Mouse (Mus musculus): ENCODE measurements at regions not wholly inside any gene's neighbourhood (a gene's known extent, or its start where the extent isn't known, plus 50 kb on each side); places are given as distances from the start of the nearest gene placed in this dataset.

GRCm38 (mm10) chr13:54285968-54286367, 85.2 kb upstream of the Cplx2 start:
- Histone ChIP-seq H3K9ac (no peak overlapping the region), H3K4me1 (ENCODE audit: insufficient read depth) (peaks cover 2% of the 10 kb centered on the region; the same call in 1 of the 2 replicates), H3K9me3 (ENCODE audit: low read depth, low read length) (no peaks in the 10 kb centered on the region), H3K27ac (ENCODE audit: low read depth) (no peak overlapping the region), H3K4me3 (ENCODE audit: low read depth, low read length) (no peak overlapping the region), H3K27me3 (ENCODE audit: insufficient read depth, low read length) (no peaks in the 10 kb centered on the region), H3K4me2 (no peak overlapping the region), H3K36me3 (ENCODE audit: insufficient read depth) (no peaks in the 10 kb centered on the region)
- ATAC-seq (ENCODE audit: insufficient read depth) (no peak), DNase-seq (no peak)
- WGBS: 83% methylated on average over 10 of the region's 10 CpGs
- TF ChIP-seq CTCF (IDR thresholded peaks at IDR 0.05; ENCODE audit: low read depth): no peak

- TF ChIP-seq CTCF (IDR thresholded peaks at IDR 0.05; ENCODE audit: low read depth): no peak
- Histone ChIP-seq H3K27ac (ENCODE audit: low read depth) (no peak overlapping the region), H3K36me3 (ENCODE audit: insufficient read depth) (no peaks in the 10 kb centered on the region), H3K4me3 (ENCODE audit: low read depth, low read length) (no peak overlapping the region), H3K27me3 (ENCODE audit: insufficient read depth, low read length) (no peaks in the 10 kb centered on the region), H3K9ac (no peak overlapping the region), H3K4me1 (ENCODE audit: insufficient read depth) (peaks cover 2% of the 10 kb centered on the region; the same call in 1 of the 2 replicates), H3K4me2 (no peak overlapping the region), H3K9me3 (ENCODE audit: low read depth, low read length) (no peaks in the 10 kb centered on the region)
- 83% methylated on average over 11 of the region's 11 CpGs for WGBS
- DNase-seq (no peak), ATAC-seq (ENCODE audit: insufficient read depth) (no peak)
Observed at GRCm38 (mm10) chr13:54286616-54287015, 84.5 kb upstream of the Cplx2 start.

GRCm38 (mm10) chr13:54290066-54290465, 81.1 kb upstream of the Cplx2 start:
- DNase-seq: no peak
- Histone ChIP-seq H3K9me3 (ENCODE audit: low read depth, low read length) (no peaks in the 10 kb centered on the region), H3K4me3 (ENCODE audit: low read depth, low read length) (no peak overlapping the region), H3K4me2 (no peak overlapping the region), H3K27ac (ENCODE audit: low read depth) (no peak overlapping the region), H3K4me1 (ENCODE audit: insufficient read depth) (no peaks in the 10 kb centered on the region), H3K27me3 (ENCODE audit: insufficient read depth, low read length) (no peaks in the 10 kb centered on the region), H3K9ac (no peak overlapping the region), H3K36me3 (ENCODE audit: insufficient read depth) (no peaks in the 10 kb centered on the region)
- no peak for TF ChIP-seq CTCF (IDR thresholded peaks at IDR 0.05; ENCODE audit: low read depth)
- no peak for ATAC-seq (ENCODE audit: insufficient read depth)
- 89% methylated on average over 9 of the region's 9 CpGs for WGBS

GRCm38 (mm10) chr13:54292394-54292793, 78.8 kb upstream of the Cplx2 start:
- WGBS: 77% methylated on average over 6 of the region's 6 CpGs
- H3K36me3 ChIP-seq (ENCODE audit: insufficient read depth): no peaks in the 10 kb centered on the region
- no peak for TF ChIP-seq CTCF (IDR thresholded peaks at IDR 0.05; ENCODE audit: low read depth)
- ATAC-seq (ENCODE audit: insufficient read depth) (no peak), DNase-seq (no peak)
- no peaks in the 10 kb centered on the region for H3K9me3 ChIP-seq (ENCODE audit: low read depth, low read length)
- no peaks in the 10 kb centered on the region for H3K27me3 ChIP-seq (ENCODE audit: insufficient read depth, low read length)
- H3K27ac ChIP-seq (ENCODE audit: low read depth): no peak overlapping the region
- H3K9ac ChIP-seq: no peak overlapping the region
- H3K4me2 ChIP-seq: no peak overlapping the region
- no peaks in the 10 kb centered on the region for H3K4me1 ChIP-seq (ENCODE audit: insufficient read depth)
- no peak overlapping the region for H3K4me3 ChIP-seq (ENCODE audit: low read depth, low read length)

GRCm38 (mm10) chr13:54293006-54293405, 78.1 kb upstream of the Cplx2 start:
- WGBS: 84% methylated on average over 3 of the region's 3 CpGs
- H3K4me1 ChIP-seq (ENCODE audit: insufficient read depth): no peaks in the 10 kb centered on the region
- no peak for ATAC-seq (ENCODE audit: insufficient read depth)

GRCm38 (mm10) chr13:54295475-54296259, 75.5 kb upstream of the Cplx2 start:
- no peak for TF ChIP-seq CTCF (IDR thresholded peaks at IDR 0.05; ENCODE audit: low read depth)

More at GRCm38 (mm10) chr13:54293006-54293405, 78.1 kb upstream of the Cplx2 start:
- DNase-seq: no peak
- H3K9ac ChIP-seq: no peak overlapping the region
- H3K36me3 ChIP-seq (ENCODE audit: insufficient read depth): no peaks in the 10 kb centered on the region
- no peak for TF ChIP-seq CTCF (IDR thresholded peaks at IDR 0.05; ENCODE audit: low read depth)
- no peak overlapping the region for H3K4me3 ChIP-seq (ENCODE audit: low read depth, low read length)
- H3K27ac ChIP-seq (ENCODE audit: low read depth): no peak overlapping the region
- H3K27me3 ChIP-seq (ENCODE audit: insufficient read depth, low read length): no peaks in the 10 kb centered on the region
- H3K9me3 ChIP-seq (ENCODE audit: low read depth, low read length): no peaks in the 10 kb centered on the region
- no peak overlapping the region for H3K4me2 ChIP-seq

GRCm38 (mm10) chr13:54296260-54296555, 74.9 kb upstream of the Cplx2 start:
- WGBS: 45% methylated on average over 1 of the region's 1 CpGs
- no peak overlapping the region for H3K27ac ChIP-seq (ENCODE audit: low read depth)
- no peak overlapping the region for H3K9ac ChIP-seq
- DNase-seq: no peak
- H3K9me3 ChIP-seq (ENCODE audit: low read depth, low read length): no peaks in the 10 kb centered on the region
- no peaks in the 10 kb centered on the region for H3K27me3 ChIP-seq (ENCODE audit: insufficient read depth, low read length)
- no peak for ATAC-seq (ENCODE audit: insufficient read depth)
- no peak overlapping the region for H3K4me3 ChIP-seq (ENCODE audit: low read depth, low read length)
- H3K4me1 ChIP-seq (ENCODE audit: insufficient read depth): peaks cover 5% of the 10 kb centered on the region; the same call in 1 of the 2 replicates
- TF ChIP-seq CTCF (IDR thresholded peaks at IDR 0.05; ENCODE audit: low read depth): no peak
- no peaks in the 10 kb centered on the region for H3K36me3 ChIP-seq (ENCODE audit: insufficient read depth)
- H3K4me2 ChIP-seq: no peak overlapping the region

More at GRCm38 (mm10) chr13:54295475-54296259, 75.5 kb upstream of the Cplx2 start:
- H3K27me3 ChIP-seq (ENCODE audit: insufficient read depth, low read length): no peaks in the 10 kb centered on the region
- H3K4me2 ChIP-seq: no peak overlapping the region
- 70% methylated on average over 5 of the region's 5 CpGs for WGBS
- no peaks in the 10 kb centered on the region for H3K36me3 ChIP-seq (ENCODE audit: insufficient read depth)
- no peak overlapping the region for H3K4me3 ChIP-seq (ENCODE audit: low read depth, low read length)
- H3K27ac ChIP-seq (ENCODE audit: low read depth): no peak overlapping the region
- H3K9ac ChIP-seq: no peak overlapping the region
- DNase-seq (no peak), ATAC-seq (ENCODE audit: insufficient read depth) (no peak)
- no peaks in the 10 kb centered on the region for H3K9me3 ChIP-seq (ENCODE audit: low read depth, low read length)
- H3K4me1 ChIP-seq (ENCODE audit: insufficient read depth): 0 out of 2 replicates have a peak, but pooled peaks cover 4% of the 10 kb centered on the region

Measured in lung, embryonic 14.5 days (tissue).